Mouse (Mus musculus) ovary, postnatal 36 days (tissue): ENCODE measurements at regions not wholly inside any gene's neighbourhood (a gene's known extent, or its start where the extent isn't known, plus 50 kb on each side); places are given as distances from the start of the nearest gene placed in this dataset.
A peak's percentile ranks its signal among the peaks of the same experiment; 100 is the strongest.

Experiments
- DNase-seq: peaks from one replicate; pipeline ENCODE4 v3.0.0; 2022; ENCODE audit warnings: low spot score, mixed read lengths

GRCm38 (mm10) chr2:8115891-8116290, 606.5 kb upstream of the Celf2 start:
- DNase-seq, result no peak

DNA sequence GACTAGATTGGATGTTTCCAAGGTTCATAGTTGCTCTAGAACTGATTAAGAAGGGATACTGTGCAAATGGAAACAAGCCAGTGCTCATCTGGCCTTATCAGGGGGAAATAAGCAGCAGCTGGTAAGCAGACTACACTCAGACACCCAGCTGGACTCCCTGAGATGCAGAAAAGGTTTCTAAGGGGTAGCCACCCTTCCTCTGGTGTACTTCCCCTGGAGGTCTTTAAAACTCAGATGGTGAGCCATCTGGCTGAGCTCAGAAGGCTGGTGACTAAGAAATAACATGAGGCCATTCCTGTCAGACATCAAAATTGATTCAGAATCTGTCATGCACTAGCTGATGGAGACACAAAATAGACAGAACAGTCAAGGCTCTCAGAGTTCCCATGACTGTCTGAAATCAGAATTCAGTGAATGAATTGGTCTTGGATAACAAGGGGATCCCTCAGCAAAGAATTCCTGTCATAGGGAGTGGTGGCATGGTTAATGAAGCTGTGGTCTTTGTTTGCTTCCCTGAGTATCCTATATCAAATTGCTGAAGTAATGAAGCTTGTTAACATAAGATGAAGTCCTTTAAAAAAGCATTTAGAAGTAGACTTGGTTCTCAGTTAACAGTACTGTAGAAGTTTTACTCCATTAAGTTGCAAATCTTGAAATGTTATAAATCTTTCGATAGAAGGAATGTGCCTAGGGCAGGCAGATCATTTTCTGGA, 603.2 kb upstream of the Celf2 start:
- DNase-seq, result no peak

DNA sequence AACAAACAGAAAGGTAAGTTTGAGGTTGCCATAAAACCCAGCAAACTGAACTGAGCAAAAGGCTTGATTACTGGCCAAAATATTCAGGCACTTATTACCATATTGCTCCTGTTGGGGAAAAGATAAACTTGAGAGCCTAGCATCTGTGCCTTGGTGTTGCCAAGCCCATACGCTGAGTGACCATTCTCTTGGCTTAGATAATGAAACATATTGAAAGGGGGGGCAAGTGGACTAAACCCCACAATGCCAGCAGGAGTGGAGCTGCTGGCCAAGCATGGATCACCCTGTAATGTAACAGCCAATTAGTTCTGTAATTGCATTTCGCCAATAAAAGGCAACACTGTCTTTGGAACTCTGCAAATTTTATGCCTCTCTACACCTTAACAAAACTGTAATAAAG, 584.8 kb upstream of the Celf2 start:
- DNase-seq, result no peak

DNA sequence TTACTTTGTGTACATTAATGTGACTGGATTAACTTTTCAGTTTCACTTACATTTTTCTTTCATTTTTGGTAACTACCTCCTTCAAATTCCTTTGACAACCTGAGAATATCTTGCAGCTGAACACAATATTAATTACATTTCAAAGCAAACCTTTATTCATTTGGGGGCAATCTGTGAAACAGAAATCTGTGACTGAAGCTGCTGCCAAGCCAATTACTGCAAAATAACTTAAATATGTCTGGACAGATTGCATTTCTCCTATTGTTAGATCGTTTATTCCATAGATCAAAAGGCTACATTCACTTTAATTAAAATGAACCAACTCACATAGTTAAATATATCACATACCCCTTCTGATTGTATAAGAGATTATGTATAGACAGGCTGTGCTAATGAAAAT, 558.5 kb upstream of the Celf2 start:
- no peak for DNase-seq

GRCm38 (mm10) chr2:8061687-8062086, 552.3 kb upstream of the Celf2 start:
- no peak for DNase-seq

GRCm38 (mm10) chr2:8029212-8029611, 519.8 kb upstream of the Celf2 start:
- no peak for DNase-seq

GRCm38 (mm10) chr2:8027571-8027970, 518.2 kb upstream of the Celf2 start:
- DNase-seq, result no peak

DNA sequence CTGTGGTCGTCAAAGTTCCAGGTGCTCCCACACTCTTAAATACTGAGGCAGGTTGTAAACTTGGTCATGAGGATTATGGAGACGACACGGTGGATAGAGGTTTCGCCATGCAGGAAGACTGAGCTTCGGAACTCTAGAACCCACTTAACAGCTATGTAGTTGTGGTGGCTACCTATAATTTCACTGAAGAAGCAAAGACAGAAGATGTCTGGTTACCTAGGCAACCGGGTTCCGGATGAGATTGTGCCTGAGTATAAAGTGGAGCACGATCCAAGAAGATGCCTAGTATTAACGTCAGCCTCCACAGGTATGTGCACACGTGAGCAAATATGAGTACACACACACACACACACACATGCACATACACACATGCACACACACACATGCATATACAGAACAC, 517.3 kb upstream of the Celf2 start:
- DNase-seq, result no peak

GRCm38 (mm10) chr2:8022651-8023050, 513.3 kb upstream of the Celf2 start:
- no peak for DNase-seq

- DNase-seq, result no peak
These were observed 512.7 kb upstream of the Celf2 start for GRCm38 (mm10) chr2:8022043-8022442.

GRCm38 (mm10) chr2:8012826-8013225, 503.5 kb upstream of the Celf2 start:
- DNase-seq, result no peak

DNA sequence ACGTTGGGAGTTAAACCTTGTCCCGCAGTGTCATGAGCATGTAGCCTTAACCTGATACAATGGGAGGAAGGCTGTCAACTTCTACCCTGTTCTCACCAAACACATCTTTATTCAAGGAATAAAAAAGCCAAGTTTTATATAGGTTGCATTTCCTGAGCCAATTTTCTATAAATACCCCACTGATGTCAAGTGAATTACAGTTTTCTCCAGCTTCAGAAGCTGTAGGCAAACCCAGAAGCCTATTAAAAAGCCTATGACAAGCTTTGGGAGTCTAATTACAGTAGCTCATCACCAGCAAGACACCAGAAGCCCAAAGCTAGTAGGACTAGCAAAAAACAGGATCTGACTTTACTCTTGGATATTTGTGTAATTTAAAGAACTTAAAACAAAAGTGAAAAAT, 490.1 kb upstream of the Celf2 start:
- no peak for DNase-seq

GRCm38 (mm10) chr2:7974471-7974870, 465.1 kb upstream of the Celf2 start:
- no peak for DNase-seq

GRCm38 (mm10) chr2:7963456-7963855, 454.1 kb upstream of the Celf2 start:
- DNase-seq, result no peak

- no peak for DNase-seq
These were observed 444.8 kb upstream of the Celf2 start for GRCm38 (mm10) chr2:7954210-7954609.

DNA sequence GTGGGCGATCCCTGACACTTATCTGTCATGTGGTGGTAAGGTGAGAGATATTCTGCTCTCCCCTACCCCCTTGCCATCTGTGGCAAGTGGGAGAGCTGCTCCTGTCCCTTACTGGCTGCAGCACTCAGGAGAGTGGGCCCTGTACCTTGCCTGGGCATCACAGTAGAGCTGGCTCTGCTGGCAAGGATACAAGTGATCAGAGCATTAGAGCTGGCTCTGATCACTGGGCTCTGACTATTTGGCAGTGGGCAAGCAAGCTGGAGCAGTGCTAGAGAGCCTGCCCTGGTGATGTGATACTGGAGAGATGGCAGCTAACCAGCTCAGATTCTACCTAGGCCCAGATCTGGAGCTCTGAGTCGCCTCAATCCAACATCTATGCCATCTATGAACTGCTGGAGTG, 443.5 kb upstream of the Celf2 start:
- DNase-seq, result no peak

GRCm38 (mm10) chr2:7944946-7945345, 435.6 kb upstream of the Celf2 start:
- DNase-seq, result peak; percentile 9

DNA sequence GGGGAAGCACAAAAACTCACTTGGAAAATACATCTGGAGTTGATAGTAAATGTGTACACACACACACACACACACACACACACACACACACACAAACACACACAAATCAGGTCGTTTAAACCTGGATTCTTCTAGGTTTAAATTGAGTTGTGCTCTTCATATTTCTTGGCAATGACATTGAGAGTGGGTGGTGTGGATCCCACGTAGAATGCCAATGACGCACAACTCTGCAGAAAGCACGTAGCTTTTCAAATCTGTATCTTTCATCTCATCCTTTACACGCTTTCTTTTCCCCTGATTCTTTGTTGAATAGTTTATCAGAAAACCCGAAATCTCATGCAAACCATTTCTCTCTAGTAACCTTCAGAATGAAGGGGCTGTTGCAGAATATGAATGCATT, 424.3 kb upstream of the Celf2 start:
- no peak for DNase-seq

GRCm38 (mm10) chr2:7906271-7906670, 396.9 kb upstream of the Celf2 start:
- DNase-seq, result no peak

DNA sequence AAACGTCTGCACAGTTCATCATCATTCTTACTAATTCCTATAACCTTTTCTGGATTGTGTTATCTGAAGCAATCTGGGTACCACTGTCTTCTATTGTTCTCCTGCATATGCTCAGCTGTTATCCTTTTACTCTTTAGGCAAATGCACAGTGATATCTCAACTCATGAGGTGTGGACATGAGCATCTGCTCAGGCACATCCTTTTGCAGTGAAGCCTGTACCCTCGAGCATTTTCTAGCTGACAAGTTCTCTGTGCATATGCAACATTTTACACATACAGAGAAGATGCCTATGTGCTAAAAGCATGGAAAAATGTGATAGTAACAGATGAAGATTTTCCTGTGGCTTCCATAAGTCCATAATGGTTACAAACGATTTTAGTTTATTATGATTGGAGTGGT, 384.4 kb upstream of the Celf2 start:
- no peak for DNase-seq
